Mouse (Mus musculus): ENCODE data around the gene Slc25a26.
A peak's percentile ranks its signal among the peaks of the same experiment; 100 is the strongest.

Gene Slc25a26

DNA sequence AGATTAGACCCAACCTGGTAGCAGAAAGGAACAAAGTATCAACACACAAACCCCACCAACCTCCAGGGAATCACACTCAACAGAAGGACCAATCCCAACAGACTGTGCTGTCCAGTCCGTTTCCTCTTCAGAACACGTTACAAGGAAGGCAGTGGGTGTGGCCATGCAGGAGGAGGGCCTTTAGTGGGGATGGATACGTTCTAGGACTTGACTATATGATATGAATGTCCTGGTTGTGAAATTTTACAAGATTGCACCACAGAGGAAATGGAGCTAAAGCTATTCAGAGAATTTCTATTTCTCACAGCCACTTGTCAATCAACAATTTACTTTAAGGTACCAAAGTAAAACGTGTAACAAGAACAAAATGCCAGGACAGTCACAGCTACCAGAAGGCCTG, 145.6 kb downstream of the Slc25a26 start:
- no peak for DNase-seq

DNA sequence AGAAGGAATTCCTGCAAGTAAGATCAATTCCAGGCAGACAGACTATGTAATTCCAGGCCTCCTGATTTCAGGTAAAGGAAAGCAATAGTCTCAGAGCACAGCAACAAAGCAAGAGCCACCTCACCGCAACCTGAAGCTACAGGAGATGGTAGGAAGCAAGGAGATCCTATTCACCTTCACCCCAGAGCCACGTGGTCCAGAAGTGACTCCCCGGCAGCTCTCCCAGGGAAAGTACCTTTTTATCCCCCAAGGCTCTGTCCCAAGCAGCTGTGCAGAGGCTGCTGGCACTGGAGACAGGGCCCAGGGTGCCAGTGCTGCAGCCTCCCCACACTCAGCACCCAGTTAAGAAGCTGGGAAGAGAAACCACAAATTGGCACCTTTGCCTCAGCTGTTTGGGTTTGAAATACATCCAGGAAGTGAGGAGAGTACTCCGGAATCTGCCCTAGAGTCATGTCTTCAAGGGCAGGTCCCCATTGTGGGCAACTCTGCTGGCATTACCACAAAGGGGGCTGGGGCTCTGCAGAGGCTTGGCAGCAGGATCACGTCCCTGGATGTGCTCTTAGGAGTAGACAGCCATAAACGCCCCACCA, 146.2 kb downstream of the Slc25a26 start:
- no peak for DNase-seq

DNA sequence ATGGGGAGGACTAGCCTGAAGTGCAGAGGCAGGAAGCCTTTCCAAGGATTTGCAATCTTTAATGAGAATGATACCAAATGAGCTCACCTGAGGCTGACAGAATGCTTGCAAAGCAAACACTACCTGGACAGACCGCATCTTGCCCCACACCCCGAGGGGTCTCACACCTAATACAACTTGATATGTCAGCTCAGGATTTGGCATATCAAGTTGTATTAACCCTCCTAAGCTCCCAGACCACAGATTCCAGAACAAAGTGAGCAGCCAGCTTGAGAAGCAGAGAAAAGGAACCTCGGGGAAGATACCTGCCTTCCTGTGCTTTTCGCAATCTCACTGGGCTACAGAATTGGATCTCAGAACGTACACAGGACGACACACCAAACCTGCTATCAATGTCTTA, 146.8 kb downstream of the Slc25a26 start:
- DNase-seq, result no peak

DNA sequence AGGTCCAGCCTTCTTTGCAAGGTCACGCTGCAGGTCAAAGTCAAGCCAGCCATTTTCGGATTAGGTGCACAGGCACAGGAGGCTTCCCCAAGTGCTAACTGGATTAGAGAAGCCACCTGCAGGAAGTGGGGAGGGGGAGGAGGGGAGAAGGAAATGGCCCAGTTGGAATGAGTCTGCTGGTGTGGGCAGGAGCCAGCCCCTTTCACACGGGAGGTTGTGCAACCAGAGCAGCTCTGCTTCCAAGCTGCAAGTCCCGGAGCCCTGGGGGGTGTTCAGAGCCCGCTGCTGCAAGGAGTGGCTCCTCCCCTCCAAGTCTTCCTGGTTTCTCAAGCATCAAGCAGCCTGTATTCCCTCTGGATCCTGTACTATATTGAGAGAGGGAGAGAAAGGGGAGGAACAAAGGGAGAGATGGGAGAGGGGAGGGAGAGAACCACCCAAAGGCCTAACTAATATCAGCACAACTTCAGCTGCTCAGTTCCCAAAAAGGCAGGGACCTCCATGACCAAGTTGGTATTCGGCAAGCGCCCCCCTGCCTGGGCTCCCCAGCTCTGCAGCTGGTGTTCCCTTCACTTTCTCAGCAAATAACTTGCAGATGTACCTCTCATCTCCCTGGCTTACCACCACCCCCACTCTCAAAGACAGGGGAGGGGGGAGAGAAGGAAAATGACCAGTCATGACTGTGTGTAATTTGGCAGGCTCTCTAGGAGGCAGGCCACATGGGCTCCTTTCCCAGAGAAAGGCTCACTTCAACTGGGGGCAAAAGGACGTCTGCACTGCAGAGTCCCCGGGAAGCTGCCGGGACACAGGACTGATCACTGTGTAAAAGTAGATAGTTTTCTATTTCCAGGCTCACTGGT, 147.7 kb downstream of the Slc25a26 start:
- DNase-seq, result peak; percentile 80

DNA sequence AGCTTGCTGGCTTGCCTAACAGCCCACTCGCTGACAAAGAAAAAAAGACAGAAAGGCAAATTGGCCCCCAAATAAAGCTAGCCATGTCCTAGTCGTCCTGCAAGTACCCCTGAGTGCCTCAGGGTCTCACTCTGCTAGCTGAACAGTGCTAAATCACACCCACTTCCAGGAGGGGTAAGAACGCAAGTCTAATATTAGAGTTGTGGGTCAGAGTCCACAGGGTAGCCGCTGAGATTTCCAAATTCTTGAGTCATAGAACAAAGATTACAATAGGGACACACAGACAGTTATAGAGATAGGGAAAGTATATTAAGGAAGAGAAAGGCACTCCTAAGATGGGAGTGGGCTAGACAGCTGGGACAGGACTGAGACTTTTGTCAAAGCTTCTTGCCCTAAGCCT, 148.4 kb downstream of the Slc25a26 start:
- no peak for DNase-seq

DNA sequence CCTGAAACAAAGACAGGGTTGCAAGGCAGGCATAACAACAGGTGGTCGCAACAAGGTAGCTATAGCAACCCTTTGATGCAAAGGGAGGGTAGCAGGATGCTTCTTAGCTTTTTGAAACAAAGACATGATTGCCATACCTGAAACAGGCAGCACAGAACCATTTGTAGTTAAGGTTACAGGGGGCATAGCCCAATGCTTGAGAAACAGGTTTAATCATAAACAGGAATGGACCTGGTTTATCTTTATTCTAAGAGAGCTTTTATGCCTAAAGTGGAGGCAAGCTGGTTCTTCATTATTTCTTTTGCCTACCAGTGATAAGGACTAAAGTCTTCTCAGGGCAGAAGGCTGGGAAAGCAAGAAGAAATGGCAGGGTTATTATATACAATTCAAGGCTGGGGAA, 149.5 kb downstream of the Slc25a26 start:
- no peak for DNase-seq

DNA sequence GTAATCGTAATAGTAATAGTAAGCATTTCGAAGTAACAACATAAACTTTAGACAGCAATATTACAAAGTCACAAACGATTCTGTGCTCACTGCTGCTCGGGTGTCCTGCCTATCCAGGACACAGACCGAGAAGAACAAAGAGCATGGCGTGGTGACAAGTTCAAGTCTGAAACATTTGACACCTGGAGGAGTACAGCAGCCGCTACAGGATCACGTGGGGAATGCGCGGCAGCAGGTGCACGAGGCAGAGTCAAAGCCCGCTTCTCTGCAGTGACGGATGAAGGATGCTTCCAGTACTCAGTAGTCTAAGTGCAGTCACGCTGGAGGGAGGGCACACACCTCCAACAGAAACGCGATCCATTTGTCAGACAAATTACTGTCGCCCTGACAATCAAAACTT, 151.4 kb downstream of the Slc25a26 start:
- no peak for DNase-seq

DNA sequence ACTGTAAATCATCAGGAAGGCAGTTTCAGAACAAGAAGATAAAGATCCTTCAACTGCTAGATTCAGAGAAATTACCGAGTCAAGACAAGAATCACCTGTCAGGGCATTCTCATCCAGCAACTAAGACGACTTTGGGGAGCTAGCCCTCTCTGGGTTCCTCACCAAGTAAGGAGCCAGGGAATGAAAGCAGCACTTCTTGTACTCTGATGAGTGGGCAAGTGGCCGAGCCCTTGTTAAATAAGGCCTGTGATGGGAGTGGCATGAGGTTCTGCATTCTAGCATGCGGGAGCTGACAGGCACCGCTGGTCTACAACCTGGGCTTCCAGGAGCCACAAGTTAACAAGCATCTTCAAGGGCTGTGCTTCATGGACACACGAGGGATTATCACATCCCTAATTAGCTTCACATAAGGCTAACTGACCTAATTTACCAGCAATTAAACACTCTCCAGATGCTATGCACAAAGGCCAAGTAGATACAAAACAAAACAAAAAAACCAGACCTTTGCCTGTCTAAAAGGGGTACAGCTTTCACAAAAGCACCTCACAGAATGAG, 152.6 kb downstream of the Slc25a26 start:
- DNase-seq, result no peak

DNA sequence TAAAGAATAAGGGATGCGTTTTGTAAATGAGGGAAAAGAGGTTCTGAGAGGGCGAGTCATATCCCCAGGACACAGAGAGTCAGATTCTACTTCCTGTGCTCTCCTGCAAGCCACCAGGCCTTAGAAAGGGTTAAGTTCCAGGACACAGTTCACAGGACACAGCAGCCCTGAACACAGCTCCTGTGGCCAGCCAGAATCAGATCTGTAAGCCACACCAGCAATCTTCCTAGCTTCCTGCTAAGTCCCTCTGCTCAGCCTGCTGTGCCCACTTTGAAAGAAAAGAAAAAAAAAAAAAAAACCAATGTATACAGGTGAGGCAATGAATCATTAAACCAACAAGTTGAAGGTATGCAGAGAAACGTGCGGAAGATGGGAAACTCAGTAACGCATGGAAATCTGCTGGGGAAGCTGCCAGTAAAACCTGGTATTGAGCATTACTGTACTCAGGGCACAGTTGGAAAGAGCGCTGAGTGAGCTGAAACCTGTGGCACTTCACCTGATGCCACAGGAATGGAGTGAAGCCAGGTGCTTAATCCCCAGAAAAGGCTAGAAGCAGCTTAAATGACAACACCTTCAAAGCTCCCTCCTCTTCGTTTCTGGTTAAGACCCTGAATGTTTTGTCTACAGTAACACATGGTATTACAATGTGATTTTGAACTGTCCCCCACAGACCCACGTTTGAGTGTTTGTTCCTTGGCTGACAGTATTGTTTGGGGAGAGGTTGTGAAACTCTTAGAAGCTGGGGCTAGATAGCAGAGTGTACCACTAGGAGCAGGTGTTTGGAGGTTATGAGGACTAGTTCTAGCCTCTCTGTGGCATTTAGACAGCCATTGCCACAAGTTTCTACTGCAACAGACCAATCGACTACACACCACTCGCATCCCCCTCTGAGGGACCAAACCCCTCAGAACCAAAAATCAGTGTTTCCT, 153.5 kb downstream of the Slc25a26 start:
- no peak for DNase-seq

Data from embryo, embryonic 11 days (tissue).